Mouse (Mus musculus) liver, adult 2 months (tissue): ENCODE data around the gene Gm20388. TPM values are rescaled to one million over a fixed set of nuclear protein-coding genes. Genes with fewer than 3 reads are reported as not detected.

ENCODE experiments used
- DNase-seq: peaks from one replicate; pipeline ENCODE4 v3.0.0-alpha.2; 2011; ENCODE audit warnings: low read depth, low spot score; ENCODE audit errors: extremely low read depth
- H3K27ac ChIP-seq: fragments of 200-500 bp; replicated peaks from 2 replicates; pipeline ENCODE4 v1.5.1; 2012; ENCODE audit warnings: low read depth, mild to moderate bottlenecking, control low read depth, inconsistent platforms, low read length; ENCODE audit not compliant: insufficient read depth
- H3K27me3 ChIP-seq: fragments of 200-500 bp; 2 replicates; pipeline ENCODE4 v1.6.1; 2012; ENCODE audit warnings: mild to moderate bottlenecking, moderate library complexity, low read length, inconsistent platforms; ENCODE audit not compliant: control insufficient read depth, insufficient read depth
- H3K36me3 ChIP-seq: fragments of 200-500 bp; 2 replicates; pipeline ENCODE4 v1.6.1; 2012; ENCODE audit warnings: low read length, inconsistent platforms; ENCODE audit not compliant: control insufficient read depth, insufficient read depth
- H3K4me1 ChIP-seq: fragments of 200-500 bp; 2 replicates; pipeline ENCODE4 v1.6.1; 2011; ENCODE audit warnings: low read length; ENCODE audit not compliant: control insufficient read depth, insufficient read depth
- H3K4me3 ChIP-seq: fragments of 200-500 bp; 2 replicates; pipeline ENCODE4 v1.5.1; 2011; ENCODE audit warnings: low read depth, mild to moderate bottlenecking, control low read depth, low read length, moderate library complexity; ENCODE audit not compliant: insufficient read depth
- H3K79me2 ChIP-seq: fragments of 200-500 bp; 2 replicates; pipeline ENCODE4 v1.6.1; 2012; ENCODE audit warnings: inconsistent platforms, mild to moderate bottlenecking, low read length, moderate library complexity; ENCODE audit not compliant: control insufficient read depth, insufficient read depth
- H3K9ac ChIP-seq: fragments of 200-500 bp; 2 replicates; pipeline ENCODE4 v1.6.1; 2012; ENCODE audit warnings: low read depth, mild to moderate bottlenecking, control low read depth, inconsistent platforms, low read length
- CTCF ChIP-seq: fragments of 200-500 bp; IDR thresholded peaks from 2 replicates; pipeline ENCODE4 v1.5.1; 2011; ENCODE audit warnings: low read depth, low read length, control low read depth
- POLR2A ChIP-seq: fragments of 200-500 bp; IDR thresholded peaks from 2 replicates; pipeline ENCODE4 v1.6.1; 2011; ENCODE audit warnings: low read length, control low read depth; ENCODE audit not compliant: insufficient read depth; ENCODE audit errors: extremely low read depth
- WGBS: fragments of 180-500 bp; shearing (Covaris S2); methylation state at CpG from one replicate; pipeline ENCODE4 v1.1.7; 2018; 5-methylcytosine and 5-hydroxymethylcytosine counted together
- polyA plus RNA-seq: library from polyadenylated mRNA; depleted of rRNA; stranded (reverse); fragments of >200 nt; gene quantifications from 2 replicates; pipeline ENCODE4 v1.2.3, GENCODE M21; 2012
- total RNA-seq: library from RNA; depleted of rRNA; stranded (reverse); fragments of >200 nt; gene quantifications from 2 replicates; pipeline ENCODE4 v1.2.3, GENCODE M21; 2014

Gene Gm20388
- total and polyA plus RNA-seq, 2 experiments: 6.4 to 19.9 TPM

GRCm38 (mm10) chr8:121734262-121734661 is 1823.6 kb downstream of the Gm20388 start:
- Histone ChIP-seq H3K79me2 (no peaks in the 10 kb centered on the region), H3K27me3 (peaks cover 4% of the 10 kb centered on the region; the same call in 1 of the 2 replicates), H3K36me3 (no peaks in the 10 kb centered on the region), H3K4me3 (no peak overlapping the region), H3K27ac (no peak overlapping the region), H3K4me1 (no peaks in the 10 kb centered on the region), H3K9ac (no peak overlapping the region)
- no peak for DNase-seq
- TF ChIP-seq POLR2A: no peak
- 81% methylated on average over 16 of the region's 16 CpGs for WGBS

DNA sequence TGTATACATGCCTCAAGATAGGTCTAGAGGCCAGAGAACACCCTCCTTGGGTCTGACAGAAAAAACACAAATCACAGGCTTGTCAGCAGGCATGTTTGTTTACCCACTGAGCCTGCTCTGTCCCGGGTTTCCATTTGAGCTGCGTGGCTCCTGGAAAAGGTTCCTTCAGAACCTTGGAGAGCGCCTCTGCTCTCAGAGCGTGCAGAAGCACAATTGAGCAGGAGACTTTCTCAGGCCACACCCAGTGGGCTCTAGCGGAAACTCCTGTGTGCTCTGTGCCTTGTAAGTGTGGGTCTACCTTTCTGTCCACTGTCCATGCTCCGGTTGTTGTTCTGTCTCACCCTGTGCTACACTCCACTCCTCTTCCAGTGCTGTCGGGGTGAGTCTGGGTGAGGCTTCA is 1825.6 kb downstream of the Gm20388 start:
- Histone ChIP-seq H3K4me1 (no peaks in the 10 kb centered on the region), H3K9ac (no peak overlapping the region), H3K27ac (no peak overlapping the region), H3K27me3 (no peaks in the 10 kb centered on the region; the same call in 1 of the 2 replicates), H3K4me3 (no peak overlapping the region), H3K36me3 (no peaks in the 10 kb centered on the region), H3K79me2 (no peaks in the 10 kb centered on the region)
- 16% methylated on average over 7 of the region's 7 CpGs for WGBS
- peak; percentile 4 for DNase-seq
- TF ChIP-seq POLR2A (no peak), CTCF (no peak)

DNA sequence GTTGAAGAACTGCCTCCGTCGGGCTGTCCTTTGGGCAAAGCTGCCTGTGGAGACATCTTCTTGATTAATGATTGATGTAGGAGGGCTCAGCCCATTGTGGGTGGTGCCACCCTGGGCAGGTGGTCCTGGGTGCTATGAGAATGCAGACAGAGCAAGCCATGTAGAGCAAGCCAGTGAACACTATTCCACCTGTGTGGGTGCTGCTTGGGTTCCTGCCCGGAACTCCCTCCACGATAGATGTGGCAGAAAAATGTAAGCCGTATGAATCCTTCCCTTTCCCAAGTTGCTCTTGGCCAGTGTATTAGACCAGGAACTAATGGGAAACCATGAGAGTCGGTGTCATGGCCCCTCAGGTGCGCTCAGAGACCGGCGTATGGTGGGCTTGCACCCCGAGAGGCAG is 1830.1 kb downstream of the Gm20388 start:
- Histone ChIP-seq H3K27me3 (no peaks in the 10 kb centered on the region), H3K36me3 (no peaks in the 10 kb centered on the region), H3K4me1 (no peaks in the 10 kb centered on the region), H3K27ac (no peak overlapping the region), H3K9ac (no peak overlapping the region), H3K4me3 (no peak overlapping the region), H3K79me2 (no peaks in the 10 kb centered on the region)
- 81% methylated on average over 10 of the region's 10 CpGs for WGBS
- DNase-seq: no peak
- TF ChIP-seq POLR2A (no peak), CTCF (no peak)

DNA sequence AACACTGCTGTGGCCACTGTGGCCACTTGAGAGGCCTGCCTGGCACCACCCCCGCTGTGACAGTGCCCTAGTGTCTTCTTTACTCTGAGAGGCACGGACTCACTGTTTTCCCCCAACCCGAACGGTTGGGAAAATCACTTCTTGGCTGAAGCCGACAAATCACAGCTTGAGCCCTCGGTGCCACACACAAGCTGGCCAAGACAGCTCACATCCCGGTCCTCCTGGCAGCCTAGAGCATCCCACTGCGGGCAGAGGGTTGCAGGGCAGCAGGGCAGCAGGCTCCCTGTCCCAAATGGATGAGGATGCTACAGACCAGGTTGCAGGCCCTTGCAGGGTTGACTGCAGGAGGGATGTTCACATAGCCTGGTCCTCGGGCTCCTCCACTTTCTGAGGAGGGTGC is 1838.9 kb downstream of the Gm20388 start:
- 78% methylated on average over 9 of the region's 9 CpGs for WGBS
- Histone ChIP-seq H3K36me3 (no peaks in the 10 kb centered on the region), H3K27ac (no peak overlapping the region), H3K4me1 (no peaks in the 10 kb centered on the region), H3K9ac (no peak overlapping the region), H3K79me2 (no peaks in the 10 kb centered on the region), H3K27me3 (peaks cover 9% of the 10 kb centered on the region), H3K4me3 (no peak overlapping the region)
- no peak for DNase-seq
- TF ChIP-seq CTCF: no peak

- H3K27me3 ChIP-seq: peaks cover 9% of the 10 kb centered on the region
- no peak overlapping the region for H3K27ac ChIP-seq
- no peak overlapping the region for H3K9ac ChIP-seq
- WGBS: 32% methylated on average over 3 of the region's 3 CpGs
- TF ChIP-seq CTCF (no peak), POLR2A (no peak)
- H3K36me3 ChIP-seq: no peaks in the 10 kb centered on the region
- no peaks in the 10 kb centered on the region for H3K79me2 ChIP-seq
- no peak for DNase-seq
- H3K4me1 ChIP-seq: no peaks in the 10 kb centered on the region
- no peak overlapping the region for H3K4me3 ChIP-seq
Measured at GRCm38 (mm10) chr8:121750512-121750911, 1839.9 kb downstream of the Gm20388 start.

- Histone ChIP-seq H3K27ac (no peak overlapping the region), H3K36me3 (no peaks in the 10 kb centered on the region), H3K9ac (no peak overlapping the region), H3K4me3 (no peak overlapping the region), H3K27me3 (peaks cover 9% of the 10 kb centered on the region), H3K79me2 (no peaks in the 10 kb centered on the region), H3K4me1 (no peaks in the 10 kb centered on the region)
- DNase-seq: peak; percentile 24
- TF ChIP-seq POLR2A (no peak), CTCF (peak; percentile 84)
- WGBS: 13% methylated on average over 3 of the region's 3 CpGs
Measured at GRCm38 (mm10) chr8:121751407-121751806, 1840.8 kb downstream of the Gm20388 start.
